Mouse (Mus musculus) lung, postnatal 36 days (tissue): ENCODE results near the gene Tmod2.
"Not testable (repeated sequence)": the region's sequence is repeated elsewhere in the genome, so short reads cannot be mapped to it uniquely, and the experiment has no call there.

Experiments used
- DNase-seq: peaks from one replicate; pipeline ENCODE4 v3.0.0; 2022; ENCODE audit warnings: mixed read lengths

Gene Tmod2

GRCm38 (mm10) chr9:75549010-75549409 is 62.1 kb downstream of the Tmod2 start:
- peak; percentile 72 for DNase-seq

- DNase-seq, result peak; percentile 99
Measured at GRCm38 (mm10) chr9:75546885-75547553, 64.1 kb downstream of the Tmod2 start.

GRCm38 (mm10) chr9:75545514-75545913 is 65.6 kb downstream of the Tmod2 start:
- DNase-seq, result no peak

GRCm38 (mm10) chr9:75541497-75541896 is 69.6 kb downstream of the Tmod2 start:
- DNase-seq, result peak; percentile 86

- no peak for DNase-seq
Measured at GRCm38 (mm10) chr9:75536422-75536821, 74.7 kb downstream of the Tmod2 start.

GRCm38 (mm10) chr9:75534431-75534962 is 76.6 kb downstream of the Tmod2 start:
- no peak for DNase-seq

- DNase-seq, result not testable (repeated sequence)
Measured at GRCm38 (mm10) chr9:75532989-75533388, 78.1 kb downstream of the Tmod2 start.

- DNase-seq, result no peak
Measured at GRCm38 (mm10) chr9:75532461-75532860, 78.7 kb downstream of the Tmod2 start.

- DNase-seq, result peak; percentile 34
Measured at GRCm38 (mm10) chr9:75529358-75529757, 81.8 kb downstream of the Tmod2 start.

GRCm38 (mm10) chr9:75528096-75528495 is 83.0 kb downstream of the Tmod2 start:
- DNase-seq, result no peak

- peak; percentile 59 for DNase-seq
Measured at GRCm38 (mm10) chr9:75527368-75528059, 83.6 kb downstream of the Tmod2 start.

- DNase-seq, result peak; percentile 55
Measured at GRCm38 (mm10) chr9:75523646-75524045, 87.5 kb downstream of the Tmod2 start.

GRCm38 (mm10) chr9:75522217-75522616 is 88.9 kb downstream of the Tmod2 start:
- DNase-seq, result peak; percentile 29

GRCm38 (mm10) chr9:75521788-75522187 is 89.3 kb downstream of the Tmod2 start:
- peak; percentile 88 for DNase-seq

- no peak for DNase-seq
Measured at GRCm38 (mm10) chr9:75520940-75521339, 90.2 kb downstream of the Tmod2 start.

- no peak for DNase-seq
Measured at GRCm38 (mm10) chr9:75517751-75518150, 93.4 kb downstream of the Tmod2 start.
